Mouse (Mus musculus) cerebellum, postnatal 25 days (tissue): Measurements from ENCODE around the gene Copg1.
A peak's percentile ranks its signal among the peaks of the same experiment; 100 is the strongest.
"Not testable (repeated sequence)": the region's sequence is repeated elsewhere in the genome, so short reads cannot be mapped to it uniquely, and the experiment has no call there.

Source experiments
- DNase-seq, 2 experiments: peaks; one replicate each; pipeline ENCODE4 v3.0.0; 2021; ENCODE audit warnings: mixed read lengths in 2 of 2

Copg1 gene

DNA sequence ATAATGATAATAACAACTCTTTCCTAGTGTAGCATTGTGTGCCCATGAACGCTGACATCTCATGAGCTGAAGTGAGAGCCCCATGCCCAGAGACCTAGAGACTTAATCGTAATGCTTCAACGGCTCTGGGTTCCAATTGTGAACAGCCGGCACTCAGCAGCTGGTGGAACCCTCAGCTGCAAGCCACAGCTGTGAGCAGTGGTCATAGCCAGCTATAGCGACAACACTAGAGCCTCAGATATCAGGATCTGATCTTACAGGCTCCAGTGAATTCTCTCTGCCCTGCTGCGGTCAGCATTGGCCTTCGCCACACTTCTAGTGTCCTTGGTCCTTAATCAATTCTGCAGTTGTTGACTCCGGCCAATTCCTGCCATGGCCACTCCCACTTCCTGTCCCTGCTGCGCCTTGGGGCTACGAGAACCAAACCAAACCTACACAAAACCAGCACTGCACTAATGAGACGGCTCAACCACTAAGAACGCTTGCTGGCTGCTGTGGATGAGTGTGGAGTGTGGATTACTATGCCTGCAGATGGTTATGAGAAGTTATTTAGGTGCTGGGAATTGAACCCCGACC is 11.5 kb upstream of the Copg1 start:
- no peak for DNase-seq

DNA sequence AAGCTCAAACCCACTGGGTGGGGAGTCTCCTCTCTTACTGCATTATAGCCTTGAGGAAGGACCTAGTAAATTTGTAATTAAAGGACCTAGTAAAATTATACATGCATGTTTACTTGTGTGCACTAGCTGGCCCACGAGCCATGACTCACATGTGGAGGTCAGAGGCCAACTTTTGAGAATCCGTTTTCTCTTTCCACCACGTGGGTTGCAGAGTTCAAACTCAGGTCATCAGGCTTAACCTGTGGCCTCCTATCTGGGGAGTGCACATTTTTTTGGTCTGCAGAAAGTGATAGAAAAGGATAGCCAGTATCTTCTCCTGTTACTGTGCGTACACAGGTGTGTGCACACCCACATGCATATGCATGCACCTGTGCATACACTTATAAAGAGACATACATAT is 8.6 kb upstream of the Copg1 start:
- no peak for DNase-seq

DNA sequence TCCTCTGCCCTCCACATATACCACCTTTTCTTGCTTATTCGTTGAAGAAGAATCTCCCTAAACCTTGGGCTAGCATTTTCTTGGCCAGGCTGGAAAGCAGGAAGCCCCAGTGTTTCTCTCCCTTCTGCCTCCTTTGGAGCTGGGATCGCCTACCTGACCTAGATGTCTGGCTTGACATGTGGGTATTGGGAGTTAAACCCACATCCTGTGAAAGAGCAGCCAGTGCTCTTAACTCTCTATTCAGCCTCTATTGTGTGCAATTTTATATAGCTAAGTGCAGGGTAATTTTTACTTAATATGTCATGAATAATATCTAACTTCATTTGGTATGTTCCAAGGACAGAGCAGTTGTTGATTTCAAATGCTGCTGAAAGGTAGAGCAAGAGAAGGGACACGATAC is 8.0 kb upstream of the Copg1 start:
- DNase-seq = no peak

DNA sequence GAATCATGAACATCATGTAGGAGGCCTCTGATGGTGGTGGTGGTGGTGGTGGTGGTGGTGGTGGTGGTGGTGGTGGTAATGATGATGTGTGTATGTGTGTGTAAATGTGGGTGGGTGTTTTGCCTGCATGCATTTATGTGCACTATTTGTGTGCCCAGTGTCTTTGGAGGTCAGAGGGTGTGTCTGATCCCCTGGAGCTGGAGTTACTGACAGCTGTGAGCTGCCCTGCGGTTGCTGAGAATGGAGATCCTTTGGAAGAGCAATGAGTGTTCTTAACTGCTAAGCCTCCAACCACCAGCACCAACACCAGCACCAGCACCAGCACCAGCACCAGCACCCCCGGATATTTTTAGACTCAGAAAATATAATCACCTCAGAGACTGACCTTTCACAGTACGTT is 5.4 kb upstream of the Copg1 start:
- no peak for DNase-seq

DNA sequence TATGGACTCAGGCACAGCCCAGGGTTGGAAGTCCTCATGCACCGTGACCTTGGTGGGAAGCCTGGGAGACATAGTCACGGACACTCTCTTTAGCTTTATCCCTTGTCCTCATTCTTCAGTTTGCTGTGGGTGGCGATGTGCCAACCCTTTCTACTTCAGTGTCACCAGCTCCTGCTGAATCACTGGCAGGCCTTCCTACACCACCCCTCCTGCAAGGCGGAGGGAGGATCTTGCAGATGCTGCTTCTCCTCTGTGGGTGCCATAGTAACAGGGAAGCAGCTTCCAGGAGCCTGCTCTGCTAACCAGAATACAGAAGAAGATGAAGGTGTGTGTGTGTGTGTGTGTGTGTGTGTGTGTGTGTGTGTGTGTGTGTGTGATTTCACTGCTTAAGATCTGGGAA is 4.8 kb upstream of the Copg1 start:
- DNase-seq = no peak

DNA sequence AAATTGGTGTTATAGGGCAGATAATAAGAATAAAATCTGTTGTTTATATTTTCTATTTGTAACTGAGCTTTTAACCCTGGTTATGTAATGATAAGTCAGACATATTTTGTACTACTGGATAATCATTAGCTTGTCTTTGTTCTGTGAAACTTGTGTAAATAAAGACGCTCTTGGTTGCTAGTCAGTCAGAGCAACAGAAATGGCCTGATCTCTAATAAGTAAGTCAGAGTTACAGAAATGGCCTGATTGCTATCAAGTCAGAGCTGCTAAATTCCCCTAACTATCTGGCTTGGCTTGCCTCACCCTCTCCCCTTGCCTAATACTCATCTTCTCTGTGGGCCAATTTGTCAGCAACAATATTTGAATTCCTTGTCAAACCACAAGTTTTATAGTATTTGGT is 893 bp upstream of the Copg1 start:
- DNase-seq = no peak

DNA sequence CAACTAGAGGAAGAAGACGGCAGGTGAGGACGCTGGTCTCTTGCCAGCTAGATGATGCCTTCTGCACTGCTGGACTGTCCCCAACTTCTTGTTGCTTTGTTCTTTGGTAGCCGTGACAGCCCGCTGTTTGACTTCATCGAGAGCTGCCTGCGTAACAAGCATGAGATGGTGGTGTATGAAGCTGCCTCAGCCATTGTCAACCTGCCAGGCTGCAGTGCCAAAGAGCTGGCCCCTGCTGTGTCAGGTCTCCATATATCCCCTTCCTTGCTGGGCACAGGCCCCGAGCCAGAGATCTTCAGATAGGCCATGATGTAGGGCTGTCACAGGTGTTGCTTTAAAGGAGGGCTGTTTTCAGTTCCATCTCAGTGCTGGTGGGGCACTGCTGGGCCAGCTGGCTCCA is 6.3 kb downstream of the Copg1 start:
- peak; percentile 84 to 88 for DNase-seq

DNA sequence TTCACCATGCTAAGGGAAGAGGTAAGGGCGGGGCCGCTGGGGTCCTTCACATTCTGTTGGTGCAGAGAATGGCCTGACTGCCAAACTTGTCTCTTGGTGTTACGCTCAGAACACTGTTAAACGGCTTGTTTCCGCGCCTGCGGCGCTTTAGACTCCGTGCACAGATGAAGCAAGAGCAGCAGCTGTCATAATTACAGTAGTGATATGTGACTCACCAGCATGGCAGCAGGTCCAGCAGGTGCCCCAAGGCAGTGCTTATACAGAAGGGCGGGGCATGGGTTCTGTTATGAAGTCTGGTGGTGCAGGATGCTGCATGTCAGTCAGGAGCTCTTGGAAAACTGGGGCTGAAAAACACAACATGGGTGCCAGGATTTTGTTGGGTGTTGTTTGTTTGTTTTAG is 10.4 kb downstream of the Copg1 start:
- no peak for DNase-seq

DNA sequence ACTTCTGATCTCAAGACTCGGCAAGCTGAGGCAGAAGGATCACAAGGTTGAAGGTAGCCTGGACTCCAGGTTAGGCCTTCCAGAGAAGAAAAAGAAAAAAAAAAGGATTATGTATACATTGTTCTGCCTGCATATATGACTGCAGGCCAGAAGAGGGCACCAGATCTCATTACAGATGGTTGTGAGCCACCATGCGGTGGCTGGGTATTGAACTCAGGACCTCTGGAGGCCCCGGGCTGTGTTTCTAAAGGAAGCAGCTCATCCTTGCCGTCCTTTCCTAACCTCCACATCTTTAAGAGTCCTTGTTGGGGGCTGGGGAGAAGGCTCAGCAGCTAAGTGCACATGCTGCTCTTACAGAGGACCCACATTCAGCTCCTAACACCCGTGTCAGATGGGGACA is 19.0 kb downstream of the Copg1 start:
- DNase-seq = no peak

DNA sequence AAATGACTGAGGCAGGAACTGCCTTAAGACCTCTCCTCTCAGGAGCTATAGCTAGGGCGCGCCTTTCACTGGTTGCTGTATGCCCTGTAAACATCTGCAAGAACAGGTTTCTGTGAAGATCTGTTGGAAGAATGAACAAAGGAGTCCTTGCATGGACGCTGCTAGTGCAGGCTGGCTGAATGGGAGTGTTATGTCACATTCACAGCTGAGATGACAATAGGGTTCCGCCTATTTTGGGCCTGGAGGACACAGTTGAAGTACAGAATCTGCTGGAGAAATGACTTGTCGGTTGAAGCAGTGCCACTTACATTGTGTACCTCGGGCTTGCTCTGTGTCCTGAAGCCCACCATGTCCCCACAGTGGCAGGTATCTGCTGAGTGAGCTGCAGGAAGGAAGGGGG is 21.6 kb downstream of the Copg1 start:
- DNase-seq = no peak

DNA sequence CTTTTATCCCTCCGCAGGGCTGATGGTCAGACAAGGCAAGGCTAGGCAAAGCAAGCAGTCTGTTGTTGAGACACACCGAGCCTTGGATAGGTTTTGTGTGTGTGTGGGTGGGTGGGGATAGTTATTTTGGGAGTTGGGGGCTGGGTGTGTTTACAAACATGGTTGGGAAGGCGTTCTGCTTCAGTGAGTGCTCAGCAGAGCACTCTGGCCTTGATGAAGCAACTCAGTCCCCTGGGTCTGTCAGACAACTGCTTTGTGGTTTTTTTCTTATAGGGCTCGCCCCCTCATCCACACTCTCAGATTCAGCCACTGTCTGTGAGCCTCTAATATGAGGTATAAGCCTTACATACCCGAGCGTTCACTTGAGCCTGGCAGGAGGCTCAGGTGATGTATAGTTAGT is 23.9 kb downstream of the Copg1 start:
- no peak for DNase-seq

DNA sequence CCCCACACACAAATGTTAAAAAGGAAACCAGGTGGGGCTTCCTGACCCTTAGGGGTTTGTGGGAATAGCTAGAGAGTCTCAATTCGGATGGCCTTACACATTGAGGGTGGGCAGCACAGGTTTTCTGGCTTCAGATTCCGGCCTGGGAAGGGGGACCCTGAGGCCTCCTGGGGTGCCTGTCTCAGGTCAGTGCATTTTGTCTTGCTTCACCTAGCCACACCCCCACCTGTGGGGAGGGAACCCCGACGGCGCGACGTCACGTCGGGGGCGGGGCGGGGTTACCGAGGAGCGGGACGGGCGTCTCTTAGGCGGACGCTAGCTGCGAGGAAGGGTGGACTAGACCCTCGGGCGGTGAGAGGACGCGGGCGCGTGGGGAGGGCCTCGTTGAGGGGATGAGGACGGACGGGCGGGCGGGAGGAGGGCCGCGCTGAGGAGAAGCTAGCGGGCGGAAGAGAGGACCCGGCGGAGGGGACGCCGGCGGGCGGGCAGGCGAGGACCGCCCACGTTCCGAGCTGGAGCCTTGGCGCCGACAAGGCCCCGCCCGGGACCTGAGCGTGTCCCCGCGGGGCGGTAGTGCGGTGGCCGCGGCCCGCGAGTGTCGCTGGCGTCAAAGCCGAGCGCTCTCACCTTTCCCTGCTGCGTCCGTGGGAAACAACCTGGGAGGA is 26.2 kb downstream of the Copg1 start, which contains the start of gene Hmces:
TSS of gene Hmces (plus strand) at position 275 of the 665 bp plus-strand sequence.
- peak; percentile 86 to 90 for DNase-seq

DNA sequence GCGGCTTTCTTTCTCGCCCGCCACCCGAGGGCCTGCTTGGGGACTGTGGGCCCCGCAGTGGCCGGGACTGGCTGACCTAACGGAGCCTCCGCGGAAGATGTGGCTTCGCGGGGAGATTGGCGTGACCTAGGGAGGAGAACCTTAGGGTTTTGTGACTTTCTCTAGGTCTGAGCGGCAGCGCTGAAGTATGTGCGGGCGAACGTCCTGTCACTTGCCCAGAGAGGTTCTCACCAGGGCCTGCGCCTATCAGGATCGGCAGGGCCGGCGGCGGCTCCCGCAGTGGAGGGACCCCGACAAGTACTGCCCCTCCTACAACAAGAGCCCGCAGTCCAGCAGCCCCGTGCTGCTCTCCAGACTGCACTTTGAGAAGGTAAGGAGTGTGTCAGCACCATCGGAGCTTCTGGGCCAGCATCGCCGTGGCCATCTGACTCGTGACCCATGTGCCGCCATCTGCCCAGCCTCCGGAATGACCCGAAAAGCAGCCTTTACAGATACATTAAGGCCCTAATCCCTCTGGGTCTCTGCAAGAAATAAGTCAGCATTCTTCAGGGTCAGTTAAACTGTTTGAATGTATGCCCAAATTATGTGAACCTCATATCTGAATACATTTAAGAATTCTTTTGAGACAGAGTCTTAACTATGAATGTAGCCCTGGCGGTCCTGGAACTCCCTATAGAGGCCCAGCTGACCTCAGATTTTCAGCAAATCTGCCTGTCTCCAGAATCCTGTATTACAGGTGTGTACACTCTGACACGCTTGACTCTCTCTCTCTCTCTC is 26.9 kb downstream of the Copg1 start:
- peak; percentile 68 to 71 for DNase-seq

DNA sequence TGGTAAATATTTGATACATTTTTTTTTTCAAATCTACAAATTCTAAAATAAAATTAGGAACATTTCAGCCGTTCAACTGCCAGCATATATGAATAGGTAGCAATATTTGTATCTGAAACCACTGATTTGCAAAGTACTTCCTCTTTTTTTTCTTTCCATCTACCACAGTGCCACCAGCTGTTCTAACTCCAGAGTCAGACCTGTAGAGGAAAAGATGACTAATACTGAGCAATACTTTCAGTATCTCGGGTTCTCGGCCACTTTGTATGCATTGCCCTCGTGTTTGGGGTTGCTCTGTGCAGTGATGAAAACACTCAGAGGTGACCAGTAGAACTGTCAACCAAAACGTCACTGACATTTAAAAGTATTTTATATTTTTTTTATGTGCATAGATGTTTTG is 28.3 kb downstream of the Copg1 start:
- no peak for DNase-seq

DNA sequence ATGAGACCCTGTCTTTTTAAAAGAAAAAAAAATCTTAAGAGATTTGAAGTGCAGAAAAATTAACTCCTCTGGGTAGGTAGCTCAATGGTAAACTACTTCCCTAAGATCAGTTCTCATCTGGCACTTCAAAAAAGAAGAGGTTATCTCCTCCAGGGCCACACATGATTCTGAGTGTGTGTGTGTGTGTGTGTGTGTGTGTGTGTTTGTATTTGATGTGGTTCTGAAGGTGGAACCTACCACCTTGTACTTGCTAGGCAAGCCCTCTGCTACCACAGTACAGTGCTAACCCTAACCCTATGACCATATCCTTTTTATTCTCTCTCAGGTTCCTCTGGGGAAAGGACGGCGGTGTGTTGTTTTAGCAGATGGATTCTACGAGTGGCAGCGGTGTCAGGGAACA is 33.6 kb downstream of the Copg1 start:
- DNase-seq = no peak

DNA sequence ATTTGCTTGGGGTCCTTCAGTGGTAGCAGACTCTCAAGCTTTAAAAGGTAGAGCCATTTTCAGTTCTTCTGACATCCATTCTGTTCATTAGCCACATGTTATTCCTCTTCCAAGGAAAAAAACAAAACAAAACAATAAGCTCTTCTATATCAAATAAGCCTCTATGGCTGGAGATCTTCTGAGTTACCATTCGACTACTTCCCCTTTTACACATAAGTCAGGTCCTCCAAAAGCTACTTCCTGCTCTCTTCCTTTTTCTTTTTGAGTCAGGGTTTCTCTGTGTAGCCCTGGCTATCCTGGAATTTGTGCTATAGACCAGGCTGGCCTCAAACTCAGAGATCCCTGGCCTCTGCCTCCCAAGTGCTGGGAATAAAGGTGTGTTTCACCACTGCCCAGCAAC is 36.0 kb downstream of the Copg1 start:
- no peak for DNase-seq

DNA sequence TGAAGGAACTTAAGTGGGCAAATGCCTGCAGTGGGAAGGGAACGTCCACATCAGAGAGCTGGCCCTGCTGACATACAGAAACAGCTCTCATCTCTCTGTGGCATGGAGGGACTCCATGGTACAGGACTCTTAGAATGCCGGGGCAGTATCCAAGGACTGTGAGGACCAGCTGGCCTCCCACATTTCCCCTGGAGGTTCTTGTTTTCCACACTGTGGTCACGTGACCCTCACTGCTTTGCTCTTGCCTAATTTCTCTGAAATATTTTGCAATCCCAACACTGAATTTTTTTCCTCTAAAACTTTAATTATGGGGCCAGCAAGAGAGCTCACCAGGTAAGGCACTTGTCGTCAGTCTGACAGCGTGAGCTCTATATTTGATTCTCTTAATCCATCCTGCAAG is 47.4 kb downstream of the Copg1 start:
- DNase-seq = no peak

DNA sequence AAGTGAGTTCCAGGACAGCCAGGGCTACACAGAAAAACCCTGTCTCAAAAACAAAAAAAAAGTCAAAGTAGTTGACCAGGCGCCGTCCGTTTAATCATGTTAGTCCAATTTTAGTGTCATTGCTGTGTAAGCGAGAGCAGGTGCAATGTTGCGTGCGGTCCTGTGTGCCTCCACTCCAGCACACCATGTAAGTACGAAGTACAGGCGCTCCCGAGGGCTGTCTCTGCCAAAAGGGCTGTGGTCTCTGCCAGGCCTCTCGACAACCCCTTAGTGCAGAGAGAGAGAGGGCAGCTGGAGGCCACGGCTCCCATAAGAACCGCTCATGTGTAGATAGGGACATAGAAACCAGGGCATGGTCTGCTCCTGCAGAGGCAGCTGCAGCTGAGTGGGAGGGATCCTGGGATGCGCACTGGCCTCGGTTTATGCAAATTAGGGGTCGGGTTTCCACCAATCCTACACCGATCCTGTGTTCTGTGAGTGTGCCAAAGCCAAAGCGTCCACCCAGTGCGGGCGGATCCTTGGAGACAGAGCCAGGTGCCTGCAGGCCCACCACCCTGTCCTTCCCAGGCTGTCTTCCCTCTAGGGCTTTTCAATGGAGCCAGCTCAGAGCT is 49.7 kb downstream of the Copg1 start:
- DNase-seq = no peak

DNA sequence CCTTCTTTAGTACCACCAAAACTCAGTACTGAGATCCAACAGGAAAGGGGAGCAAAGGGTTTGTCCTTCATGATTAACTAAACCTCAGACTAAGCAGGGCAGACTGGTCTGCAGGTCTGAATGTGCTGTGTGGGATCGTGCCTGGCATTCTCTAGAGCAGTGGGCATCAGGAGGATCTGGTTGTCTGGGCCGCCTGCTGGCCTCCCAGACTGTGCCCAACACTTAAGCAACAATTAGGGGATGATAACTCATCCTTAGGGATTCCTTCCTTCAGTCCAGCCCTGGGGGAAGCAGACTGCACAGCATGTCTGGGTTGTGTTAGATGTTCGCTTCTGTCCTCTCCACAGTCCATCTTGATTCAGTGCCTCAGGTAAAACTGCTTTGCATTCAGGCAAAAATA is 51.3 kb downstream of the Copg1 start:
- no peak for DNase-seq

DNA sequence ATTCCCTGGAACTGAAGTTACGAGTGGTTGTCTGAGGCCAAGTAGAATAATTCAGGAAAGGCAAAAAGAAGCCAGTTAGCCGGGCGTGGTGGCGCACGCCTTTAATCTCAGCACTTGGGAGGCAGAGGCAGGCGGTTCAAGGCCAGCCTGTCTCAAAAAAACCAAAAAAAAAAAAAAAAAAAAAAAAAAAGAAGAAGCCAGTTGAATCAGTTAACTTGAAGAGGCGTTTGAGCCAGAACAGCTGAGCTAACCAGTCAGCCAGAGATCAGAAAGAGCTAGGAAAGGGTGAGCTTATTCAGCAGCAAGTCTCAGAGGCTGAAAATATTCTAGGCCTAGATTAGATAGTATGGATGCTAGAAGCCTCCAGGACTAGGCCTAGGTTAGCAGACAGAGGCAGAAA is 54.6 kb downstream of the Copg1 start:
- no peak for DNase-seq

DNA sequence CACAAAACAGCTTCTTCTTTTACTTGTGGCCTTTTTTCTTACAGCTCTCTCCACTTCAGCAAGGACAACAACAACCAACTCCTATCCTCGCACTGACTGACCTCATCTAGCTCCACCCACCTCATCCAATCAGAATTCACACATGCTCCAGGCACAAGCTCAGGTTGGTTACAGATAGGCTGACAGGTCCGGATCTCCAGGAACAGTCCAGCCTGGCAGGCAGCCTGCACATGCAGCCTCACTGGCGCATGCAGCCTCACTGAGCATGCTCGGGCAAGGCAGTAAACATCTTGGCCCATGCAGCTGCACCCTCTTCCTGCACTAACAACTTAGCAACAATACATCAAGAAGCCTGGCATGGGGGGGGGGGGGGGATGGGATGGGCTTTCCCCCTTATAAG is 74.8 kb downstream of the Copg1 start:
- DNase-seq = not testable (repeated sequence)
